Mouse (Mus musculus): ENCODE measurements around the gene Palm. TPM values are rescaled to one million over a fixed set of nuclear protein-coding genes. Genes with fewer than 3 reads are reported as not detected.

Gene Palm
- total RNA-seq, 2 experiments from 2014 or later = 70.3 to 77.3 TPM

DNA sequence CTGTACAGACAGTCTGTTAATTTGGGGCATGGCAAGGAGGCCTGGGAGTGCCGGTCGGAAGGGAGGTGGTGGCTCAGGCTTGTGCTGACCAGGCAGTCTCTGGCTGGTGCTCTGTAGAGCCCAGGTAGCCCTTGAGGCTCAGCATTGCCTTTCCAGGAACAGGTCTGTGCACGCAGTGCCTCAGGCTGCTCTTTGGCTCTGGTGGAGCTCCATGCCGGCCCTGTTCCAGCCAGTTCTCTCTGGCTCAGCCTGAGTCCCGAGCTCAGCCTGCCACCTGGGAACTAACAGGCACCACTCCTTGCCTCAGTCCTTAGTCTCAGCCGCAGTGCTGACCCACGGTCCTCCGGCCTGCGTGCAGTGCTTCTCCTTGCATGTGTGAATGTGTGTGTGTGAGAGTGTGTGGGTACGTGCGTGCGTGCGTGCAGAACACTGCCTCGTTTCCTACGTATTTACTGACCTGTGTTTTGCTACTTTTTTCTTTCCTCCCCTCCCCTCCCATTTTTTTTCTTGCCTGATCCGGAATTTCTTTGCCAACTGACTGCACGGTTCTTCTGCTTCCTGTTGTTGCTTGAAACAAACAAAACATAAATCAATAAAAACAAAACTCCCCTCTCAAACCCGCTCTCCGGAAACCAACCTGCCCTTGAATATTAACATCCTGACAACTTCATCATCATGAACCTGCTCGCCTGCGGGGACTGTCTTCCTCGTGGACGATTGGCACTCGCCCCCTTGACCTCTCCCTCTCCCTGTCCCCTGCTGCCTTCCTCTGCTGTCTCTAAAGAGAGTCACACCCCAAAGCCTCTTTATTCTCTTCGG lies 68.1 kb downstream of the Palm start:
- DNase-seq (ENCODE audit: low spot score) = no peak
- intact Hi-C loops (cut with DNase I) = no loop called here

DNA sequence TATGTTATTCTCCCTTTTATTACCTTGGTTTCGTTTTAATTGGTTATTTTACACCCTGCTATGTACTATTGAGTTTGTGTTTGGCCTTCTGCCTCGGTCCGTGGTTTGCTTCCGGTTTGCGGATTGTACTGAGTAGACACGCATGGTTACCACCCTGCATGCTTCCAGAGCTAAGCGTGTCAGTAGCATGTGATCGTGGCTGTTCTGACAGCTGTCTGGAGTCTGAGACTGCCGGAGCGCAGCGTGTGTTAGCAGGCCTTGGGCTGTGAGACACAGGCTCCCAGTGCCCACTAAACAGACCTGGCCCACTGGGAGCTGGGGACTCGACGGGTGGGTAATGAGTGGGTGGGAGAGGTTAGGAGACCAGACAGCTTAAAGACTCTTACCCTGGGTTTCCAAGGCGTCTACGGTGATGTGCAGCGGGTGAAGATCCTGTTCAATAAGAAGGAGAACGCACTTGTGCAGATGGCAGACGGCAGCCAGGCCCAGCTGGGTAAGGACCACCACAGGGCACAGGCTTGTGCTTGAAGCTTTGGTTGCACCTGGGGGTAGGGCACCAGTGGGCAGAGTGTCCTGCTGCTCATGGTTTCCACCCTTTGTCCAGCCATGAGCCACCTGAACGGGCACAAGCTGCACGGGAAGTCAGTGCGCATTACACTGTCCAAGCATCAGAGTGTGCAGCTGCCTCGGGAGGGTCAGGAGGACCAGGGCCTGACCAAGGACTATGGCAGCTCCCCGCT lies 68.8 kb downstream of the Palm start:
- DNase-seq (ENCODE audit: low spot score) = no peak
- intact Hi-C loops (cut with DNase I) = no loop called here

DNA sequence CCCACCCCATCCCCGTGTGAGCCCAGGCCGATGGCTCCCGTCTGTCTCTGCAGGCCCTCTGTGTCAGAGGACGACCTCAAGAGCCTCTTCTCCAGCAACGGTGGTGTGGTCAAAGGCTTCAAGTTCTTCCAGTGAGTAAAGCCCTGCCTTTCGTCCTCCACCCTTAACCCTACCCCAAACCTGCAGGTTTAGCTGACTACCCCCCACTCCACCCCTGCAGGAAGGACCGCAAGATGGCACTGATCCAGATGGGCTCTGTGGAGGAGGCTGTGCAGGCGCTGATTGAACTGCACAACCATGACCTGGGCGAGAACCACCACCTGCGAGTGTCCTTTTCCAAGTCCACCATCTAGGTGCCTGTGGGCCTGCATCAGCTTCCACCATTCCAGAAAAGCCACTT lies 69.6 kb downstream of the Palm start:
- intact Hi-C loops (cut with DNase I) = no loop called here
- no peak for DNase-seq (ENCODE audit: low spot score)

DNA sequence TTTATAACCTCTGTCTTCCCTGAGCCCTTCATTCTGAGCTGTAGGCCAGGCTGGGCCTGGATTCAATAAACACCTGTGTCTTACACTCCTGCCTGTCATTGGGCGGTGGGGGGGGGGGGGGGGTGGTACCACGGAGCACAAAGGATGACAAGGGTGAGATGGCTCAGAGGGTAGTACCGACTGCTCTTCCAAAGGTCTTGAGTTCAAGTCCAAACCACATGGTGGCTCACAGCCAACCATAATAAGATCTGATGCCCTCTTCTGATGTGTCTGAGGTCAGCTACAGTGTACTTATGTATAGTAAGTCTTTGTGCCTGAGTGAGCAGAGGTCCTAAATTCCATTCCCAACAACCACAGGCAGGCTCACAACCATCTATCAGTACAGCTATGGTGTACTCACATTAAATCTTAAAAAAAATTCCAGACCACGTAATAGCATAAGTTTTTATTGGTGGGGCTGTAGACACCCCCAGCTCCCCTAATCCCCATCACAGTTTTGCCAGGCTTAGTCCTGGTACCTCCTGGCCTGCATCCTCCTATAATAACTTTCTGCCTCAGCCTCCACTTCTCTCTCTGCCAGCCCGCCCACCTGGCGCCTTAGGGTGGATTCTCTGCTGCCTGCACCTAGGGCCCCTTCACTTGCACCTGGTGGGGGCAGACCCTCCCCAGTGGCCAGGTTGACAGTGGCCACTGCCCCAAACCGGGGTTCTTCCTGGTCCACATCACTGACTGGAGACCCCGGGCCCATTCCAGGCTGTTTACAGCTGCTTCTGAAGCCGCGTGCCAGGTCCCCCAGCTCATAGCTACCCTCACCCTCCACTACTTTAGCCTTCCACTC lies 71.2 kb downstream of the Palm start:
- DNase-seq (ENCODE audit: low spot score) = no peak
- intact Hi-C loops (cut with DNase I) = loop anchor here (5.0 kb wide), 1 partner anchor 32 kb away; no protein-coding TSS in a partner anchor

DNA sequence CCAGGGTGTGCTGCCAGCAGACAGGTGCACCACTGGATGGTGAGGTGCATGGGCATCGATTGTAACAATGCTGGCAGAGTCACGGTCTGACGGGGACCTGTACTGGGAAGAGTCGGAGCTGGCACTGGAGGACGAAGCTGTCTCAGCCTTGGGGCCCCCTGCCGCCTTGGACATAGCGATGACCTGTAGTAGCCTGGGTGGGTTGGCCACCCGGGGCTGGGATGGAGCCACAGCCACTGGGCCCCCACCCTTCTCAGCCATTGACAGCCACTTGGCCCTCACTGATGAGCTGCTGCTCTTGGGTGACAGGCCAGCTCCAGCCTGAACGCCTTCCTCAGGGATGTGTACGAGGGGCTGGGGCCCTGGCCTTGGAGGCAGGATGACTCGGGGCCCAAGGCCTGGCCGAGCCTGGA lies 71.8 kb downstream of the Palm start:
- intact Hi-C loops (cut with DNase I) = loop anchor here (5.0 kb wide), 1 partner anchor 33 kb away; no protein-coding TSS in a partner anchor
- no peak for DNase-seq (ENCODE audit: low spot score)

DNA sequence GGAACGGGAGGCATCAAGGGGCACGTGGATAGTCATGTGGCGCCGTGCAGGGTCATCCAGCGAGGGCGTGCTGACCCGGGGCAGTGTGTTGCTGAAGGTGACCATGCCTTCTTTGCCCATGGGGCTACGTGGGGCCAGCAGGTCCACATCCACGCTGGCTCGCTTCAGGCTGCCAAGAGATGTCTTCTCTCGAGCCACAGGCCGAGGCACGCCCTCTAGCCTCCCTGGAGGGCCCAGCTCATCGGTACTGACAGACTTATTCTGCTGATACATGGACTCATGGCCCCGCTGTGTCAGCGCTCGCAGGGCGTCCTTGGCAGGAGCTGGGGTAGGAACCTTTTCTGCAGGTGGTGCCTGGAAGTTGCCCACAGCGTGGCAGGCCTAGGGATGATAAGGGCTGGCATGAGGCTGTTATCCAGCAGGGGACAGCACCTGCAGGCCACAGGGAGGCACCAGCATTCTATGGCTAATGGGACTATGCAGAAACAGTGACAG lies 72.5 kb downstream of the Palm start:
- no peak for DNase-seq (ENCODE audit: low spot score)
- intact Hi-C loops (cut with DNase I) = loop anchor here (5.0 kb wide), 1 partner anchor 34 kb away; no protein-coding TSS in a partner anchor

DNA sequence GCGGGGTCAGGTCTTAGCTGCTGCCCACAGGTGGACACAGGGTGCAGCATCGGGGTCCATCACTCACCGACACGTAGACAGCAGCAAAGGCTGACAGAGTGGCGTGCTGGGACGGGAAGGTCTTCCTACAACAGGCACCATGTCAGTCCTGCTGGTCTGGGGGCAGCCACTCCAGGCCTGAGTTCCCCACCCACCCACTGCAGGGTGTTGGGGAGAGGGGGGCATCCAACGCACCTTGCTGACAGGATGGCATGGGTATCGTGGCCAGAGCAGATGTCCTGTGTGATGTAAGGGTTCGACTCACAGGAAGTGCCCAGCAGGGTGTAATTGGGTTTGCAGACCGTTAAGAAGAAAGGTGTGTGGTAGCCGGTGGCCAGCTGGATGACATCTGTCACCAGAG lies 73.2 kb downstream of the Palm start:
- intact Hi-C loops (cut with DNase I) = loop anchor here (5.0 kb wide), 1 partner anchor 34 kb away; no protein-coding TSS in a partner anchor
- no peak for DNase-seq (ENCODE audit: low spot score)

Small RNA genes within 50 kb of the gene (microRNA-seq; reads per million reads assigned to microRNA genes)
- gene Mir6910 = not detected

Other genes with a start within 250 kb of the Palm start
- gene Mier2, start 238.4 kb upstream of the Palm start, total RNA-seq (2021) = 10 to 100 TPM; 12.2 to 12.3 TPM
- gene Theg, start 206.2 kb upstream of the Palm start, total RNA-seq (2021) = not detected
- gene C2cd4c, start 179.5 kb upstream of the Palm start, total RNA-seq (2021) = not detected
- 1 to 10 TPM; 2.2 to 2.4 TPM for gene Shc2, start 155.7 kb upstream of the Palm start, total RNA-seq (2021)
- not detected for gene Odf3l2, start 147.8 kb upstream of the Palm start, total RNA-seq (2021)
- not detected for gene Madcam1, start 129.0 kb upstream of the Palm start, total RNA-seq (2021)
- 10 to 100 TPM; 18.3 to 19.4 TPM for gene Tpgs1, start 124.2 kb upstream of the Palm start, total RNA-seq (2021)
- gene Cdc34, start 111.4 kb upstream of the Palm start, total RNA-seq (2021) = 100 to 1,000 TPM; 183 to 190 TPM
- gene Gzmm, start 104.6 kb upstream of the Palm start, total RNA-seq (2021) = 1 to 10 TPM; 6.0 to 7.2 TPM
- gene Bsg, start 89.1 kb upstream of the Palm start, total RNA-seq (2021) = 1,000 to 10,000 TPM; 1,236 to 1,242 TPM
- gene Hcn2, start 76.9 kb upstream of the Palm start, total RNA-seq (2021) = 10 to 100 TPM; 26.0 to 28.5 TPM
- gene Polrmt, start 47.0 kb upstream of the Palm start, total RNA-seq (2021) = 10 to 100 TPM; 37.0 to 38.6 TPM
- gene Fgf22, start 38.5 kb upstream of the Palm start, total RNA-seq (2021) = not detected
- 10 to 100 TPM; 21.2 to 22.8 TPM for gene Rnf126, start 26.6 kb upstream of the Palm start, total RNA-seq (2021)
- 1 to 10 TPM; 2.9 to 4.2 TPM for gene Fstl3, start 16.3 kb upstream of the Palm start, total RNA-seq (2021)
- gene Prss57, start 2.6 kb upstream of the Palm start, total RNA-seq (2021) = not detected
- gene Misp, start 27.4 kb downstream of the Palm start, total RNA-seq (2021) = under 1 TPM; 0.59 to 0.70 TPM
- gene Ptbp1, start 60.9 kb downstream of the Palm start, total RNA-seq (2021) = 10 to 100 TPM; 54.6 to 59.3 TPM
- under 1 TPM in 1 of 2 experiments, not detected in 1; 0.44 TPM for gene Prtn3, start 80.9 kb downstream of the Palm start, total RNA-seq (2021)
- gene Plppr3, start 81.1 kb downstream of the Palm start, total RNA-seq (2021) = not detected
- not detected for gene Elane, start 92.7 kb downstream of the Palm start, total RNA-seq (2021)
- gene Cfd, start 97.3 kb downstream of the Palm start, total RNA-seq (2021) = 10 to 100 TPM; 11.1 to 61.8 TPM
- 10 to 100 TPM; 49.2 to 50.7 TPM for gene Med16, start 115.4 kb downstream of the Palm start, total RNA-seq (2021)
- not detected for gene Gm26602, start 117.3 kb downstream of the Palm start, total RNA-seq (2021)
- under 1 TPM; 0.14 to 0.18 TPM for gene Kiss1r, start 123.4 kb downstream of the Palm start, total RNA-seq (2021)
- gene R3hdm4, start 127.6 kb downstream of the Palm start, total RNA-seq (2021) = 10 to 100 TPM; 81.1 to 82.9 TPM
- 1 to 10 TPM; 1.9 to 2.0 TPM for gene Arid3a, start 133.5 kb downstream of the Palm start, total RNA-seq (2021)
- 10 to 100 TPM; 20.5 to 30.1 TPM for gene Wdr18, start 166.6 kb downstream of the Palm start, total RNA-seq (2021)
- under 1 TPM; 0.14 to 0.21 TPM for gene Grin3b, start 177.1 kb downstream of the Palm start, total RNA-seq (2021)
- gene Tmem259, start 190.8 kb downstream of the Palm start, total RNA-seq (2021) = 100 to 1,000 TPM; 110 to 115 TPM
- 10 to 100 TPM; 35.9 to 36.6 TPM for gene Cnn2, start 195.0 kb downstream of the Palm start, total RNA-seq (2021)
- gene Abca7, start 202.9 kb downstream of the Palm start, total RNA-seq (2021) = 1 to 10 TPM; 6.5 to 6.7 TPM
- 1 to 10 TPM; 4.7 to 4.9 TPM for gene Arhgap45, start 223.1 kb downstream of the Palm start, total RNA-seq (2021)
- 10 to 100 TPM; 79.3 to 81.2 TPM for gene Polr2e, start 246.2 kb downstream of the Palm start, total RNA-seq (2021)

Data from heart, postnatal 25 days (tissue).